Mouse (Mus musculus) liver, embryonic 14.5 days (tissue): ENCODE measurements at regions not wholly inside any gene's neighbourhood (a gene's known extent, or its start where the extent isn't known, plus 50 kb on each side); places are given as distances from the start of the nearest gene placed in this dataset.

Source experiments
- CTCF ChIP-seq: IDR thresholded peaks from 2 replicates; pipeline ENCODE4 v1.5.1; 2016; ENCODE audit warnings: antibody characterized with exemption, low read depth, control low read depth
- EP300 ChIP-seq: IDR thresholded peaks from 2 replicates; pipeline ENCODE4 v1.6.1; 2016; ENCODE audit warnings: antibody characterized with exemption, low read depth

DNA sequence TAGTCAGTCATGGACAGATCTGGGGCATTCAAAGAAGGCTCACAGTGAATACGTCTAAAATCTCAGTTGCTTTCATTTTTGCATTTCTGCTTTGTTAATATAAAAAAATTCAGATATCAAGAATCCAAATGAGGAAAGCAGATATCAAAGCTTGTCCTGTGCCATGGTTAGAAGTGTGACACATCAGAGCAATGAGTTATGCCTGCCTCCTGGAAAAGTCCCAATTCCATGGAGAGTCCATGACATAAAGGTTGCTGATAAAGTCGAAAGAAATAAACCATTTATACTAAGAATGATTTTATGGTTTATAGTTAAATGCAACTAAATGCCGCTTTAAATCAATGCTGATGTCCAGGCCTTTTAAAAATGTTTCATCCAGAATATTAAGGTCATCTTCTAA lies 656.8 kb upstream of the B3galt2 start:
- TF ChIP-seq EP300 = no peak
- TF ChIP-seq CTCF = no peak
